Mouse (Mus musculus) hindlimb bud, embryonic 11.5 days (tissue): ENCODE measurements around the gene Slc24a4.

ENCODE experiments used
- DNase-seq: peaks from one replicate; pipeline ENCODE4 v3.0.0-alpha.2; 2012; ENCODE audit warnings: low read depth, low spot score; ENCODE audit errors: extremely low spot score

Gene Slc24a4

DNA sequence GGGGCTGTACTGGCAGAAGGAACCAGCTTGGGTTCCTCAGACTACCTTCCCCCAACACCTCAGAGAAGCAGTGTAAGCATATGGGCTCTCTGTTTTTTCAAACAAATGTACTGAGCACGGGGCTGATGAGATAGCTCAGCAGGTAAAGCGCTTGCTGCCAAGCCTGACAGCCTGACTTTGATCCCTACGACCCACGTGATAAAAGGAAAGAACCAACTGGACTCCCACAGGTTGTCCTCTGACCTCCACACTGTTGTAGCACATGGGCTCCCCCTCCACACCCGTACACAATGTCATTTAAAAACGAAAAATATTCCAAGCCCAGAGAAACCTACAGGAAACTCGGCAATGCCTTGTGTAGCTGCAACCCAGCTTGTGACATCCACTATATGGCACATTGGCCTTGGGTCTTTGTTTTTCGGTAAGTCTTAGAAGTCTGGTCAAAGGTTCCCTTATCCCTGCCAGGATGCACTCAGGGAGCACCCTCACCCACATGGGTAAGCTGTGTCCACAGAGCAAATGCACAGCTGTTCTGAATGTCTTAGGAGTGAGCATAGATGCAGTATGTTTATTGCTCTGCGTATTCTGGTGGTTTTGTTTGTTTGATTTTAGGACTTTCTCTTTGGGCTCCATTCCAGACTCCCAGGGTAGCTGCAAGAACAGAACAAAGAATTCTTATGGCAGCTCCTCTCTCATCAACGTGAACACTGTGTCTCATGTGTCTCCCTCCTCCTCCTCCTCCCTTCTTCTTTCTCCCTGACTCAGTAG, 176.7 kb downstream of the Slc24a4 start:
- no peak for DNase-seq

DNA sequence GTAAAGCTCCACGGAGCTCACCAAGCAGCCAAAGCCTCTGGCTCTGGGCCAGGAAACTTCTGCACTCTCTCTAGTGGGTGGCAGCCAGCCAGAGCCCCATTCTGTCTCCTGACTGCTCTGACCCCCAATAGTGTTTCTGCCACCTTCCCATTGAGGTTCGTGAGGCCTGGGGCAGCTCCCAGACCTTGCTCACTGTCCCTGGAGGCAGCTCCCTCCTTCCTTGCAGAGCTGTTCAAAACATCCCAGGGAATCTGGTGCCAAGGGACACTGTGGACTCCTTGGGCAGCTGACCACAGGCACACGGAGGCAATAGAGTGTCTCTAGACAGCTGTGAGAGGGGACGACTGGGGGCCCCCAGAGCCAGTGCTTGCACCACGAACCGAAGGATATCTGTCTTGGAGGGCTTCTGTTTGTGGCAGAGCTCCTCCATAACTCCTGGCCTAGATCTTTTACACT, 179.5 kb downstream of the Slc24a4 start:
- DNase-seq, result no peak

DNA sequence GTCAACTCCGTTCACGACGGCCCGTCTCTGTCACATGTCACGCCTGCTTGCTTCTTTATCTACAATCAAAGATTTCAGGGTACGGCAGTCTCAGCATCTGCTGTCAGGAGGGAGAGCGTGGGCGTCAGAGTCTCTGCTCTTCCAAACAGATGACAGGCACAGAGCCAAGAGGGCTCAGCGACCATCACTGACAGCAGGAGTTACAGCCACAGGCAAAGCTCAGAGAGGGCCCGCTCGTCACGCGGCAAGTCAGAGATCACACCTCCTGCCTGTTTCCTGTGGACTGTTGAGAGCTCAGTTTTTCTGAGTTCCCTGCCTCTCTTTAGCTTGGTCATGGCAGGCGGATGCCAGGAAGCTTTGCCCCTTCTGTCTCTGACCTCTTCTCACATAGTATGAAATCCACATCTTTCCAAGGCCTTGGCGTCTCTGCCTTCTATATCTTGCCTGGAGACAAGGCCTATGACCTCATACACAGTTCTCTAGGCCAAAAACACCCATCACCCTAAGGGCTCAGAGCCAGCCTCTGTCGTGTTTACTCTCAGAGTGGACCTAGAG, 180.0 kb downstream of the Slc24a4 start:
- no peak for DNase-seq

DNA sequence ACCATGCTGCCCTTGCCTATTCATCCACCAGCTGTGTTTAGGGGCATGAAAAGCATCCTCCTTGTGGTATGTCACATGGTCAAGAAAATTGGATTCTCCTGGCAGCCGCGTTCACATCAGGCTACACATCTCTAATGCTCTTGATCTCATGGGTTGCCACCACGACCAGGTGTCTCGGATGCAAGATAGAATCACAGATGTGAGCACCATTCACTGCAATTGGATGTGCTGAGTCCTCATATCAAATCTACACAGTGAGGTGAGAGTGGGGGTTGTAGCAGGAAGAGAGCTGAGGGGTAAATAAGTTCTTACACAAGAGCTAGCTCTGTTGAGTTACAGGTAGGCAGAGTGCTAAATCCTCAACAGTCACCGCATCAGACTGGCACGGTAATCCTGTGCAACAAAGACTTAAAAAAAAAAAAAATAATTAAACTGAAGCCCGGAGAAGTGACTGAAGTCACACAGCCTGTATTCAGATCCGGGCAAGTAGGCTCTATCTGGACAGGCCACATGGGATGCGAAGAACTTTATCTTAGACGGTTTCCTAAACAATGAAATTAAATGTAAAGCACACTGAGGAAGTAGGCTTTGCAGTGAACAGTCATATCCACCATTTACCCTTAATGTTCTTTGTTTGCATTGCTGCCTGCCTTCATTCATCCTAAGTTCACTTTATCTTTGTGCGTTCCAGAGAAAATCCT, 180.7 kb downstream of the Slc24a4 start:
- DNase-seq, result no peak

DNA sequence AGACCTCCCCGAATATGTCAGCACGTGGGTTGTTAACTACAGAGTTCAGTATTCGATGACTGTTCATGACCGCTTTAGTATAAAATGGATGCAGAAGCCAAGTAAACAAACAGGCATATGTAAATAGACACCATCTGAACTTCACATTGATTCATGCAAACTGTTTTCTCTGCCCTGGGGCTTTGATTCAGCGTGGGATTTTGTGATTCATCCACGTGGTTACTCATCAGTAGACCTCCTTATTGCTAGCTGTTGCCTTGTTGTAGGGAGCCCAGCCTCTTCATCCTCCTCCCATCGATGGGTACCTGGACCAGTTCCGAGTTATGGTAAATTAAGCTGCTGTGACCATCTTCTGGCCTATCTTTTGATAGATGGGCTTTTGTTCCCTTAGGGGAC, 181.3 kb downstream of the Slc24a4 start:
- no peak for DNase-seq

DNA sequence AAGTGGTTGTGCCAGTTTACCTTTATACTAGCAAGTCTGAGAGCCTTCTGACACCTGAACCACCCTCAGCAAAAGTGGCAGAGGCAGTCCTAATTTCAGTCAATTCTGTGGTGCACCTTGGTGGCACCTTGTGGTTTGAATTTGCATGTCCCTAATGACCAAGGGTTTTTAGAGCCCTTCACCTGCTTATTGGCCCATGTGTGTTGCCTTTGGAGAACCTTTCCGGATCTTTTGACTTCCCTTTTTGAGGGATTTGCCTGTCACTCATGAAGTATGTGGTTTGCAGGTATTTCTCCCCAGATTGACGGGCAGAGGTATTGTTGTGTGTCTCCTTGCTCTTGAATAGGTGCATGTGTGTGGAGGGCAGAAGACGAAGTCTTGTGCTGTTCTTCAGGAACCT, 181.7 kb downstream of the Slc24a4 start:
- DNase-seq, result no peak

DNA sequence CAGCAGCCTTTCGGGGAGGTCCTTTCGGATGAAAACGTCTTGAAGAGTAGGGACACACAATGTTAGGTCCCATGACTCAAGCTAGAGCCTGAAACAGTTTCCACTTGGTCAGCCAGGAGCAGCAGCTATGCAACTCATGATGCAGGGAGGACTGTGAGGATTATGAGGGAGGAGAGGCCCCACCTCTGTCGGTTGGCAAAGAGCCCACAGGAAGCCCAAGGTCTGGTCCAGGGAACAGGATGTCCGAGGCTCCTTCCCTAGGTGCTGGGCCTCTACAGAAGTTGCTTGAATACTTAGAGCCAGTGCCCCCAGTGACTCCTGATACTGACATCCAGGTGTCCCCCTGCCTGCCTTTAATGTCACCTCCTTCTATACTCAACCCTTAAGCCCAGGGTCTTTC, 182.9 kb downstream of the Slc24a4 start:
- DNase-seq, result no peak
